Mouse (Mus musculus) ovary, postnatal 10 days (tissue): ENCODE data around the gene Siae.

Experiments used
- DNase-seq: peaks from one replicate; pipeline ENCODE4 v3.0.0; 2022; ENCODE audit warnings: low spot score

Gene Siae

GRCm38 (mm10) chr9:37625641-37626040 lies 70.1 kb downstream of the Siae start:
- no peak for DNase-seq

- no peak for DNase-seq
Observed at GRCm38 (mm10) chr9:37626103-37626567, 70.6 kb downstream of the Siae start.

GRCm38 (mm10) chr9:37627263-37627662 lies 71.8 kb downstream of the Siae start:
- DNase-seq: no peak

GRCm38 (mm10) chr9:37628581-37628980 lies 73.1 kb downstream of the Siae start:
- no peak for DNase-seq

- no peak for DNase-seq
Observed at GRCm38 (mm10) chr9:37629941-37630340, 74.4 kb downstream of the Siae start.

GRCm38 (mm10) chr9:37632305-37632704 lies 76.8 kb downstream of the Siae start:
- DNase-seq: no peak

GRCm38 (mm10) chr9:37634269-37634668 lies 78.8 kb downstream of the Siae start:
- DNase-seq: no peak

- no peak for DNase-seq
Observed at GRCm38 (mm10) chr9:37636335-37636734, 80.8 kb downstream of the Siae start.

- no peak for DNase-seq
Observed at GRCm38 (mm10) chr9:37636800-37637542, 81.5 kb downstream of the Siae start.

GRCm38 (mm10) chr9:37638721-37639120 lies 83.2 kb downstream of the Siae start:
- DNase-seq: no peak

- DNase-seq: no peak
Observed at GRCm38 (mm10) chr9:37646246-37646645, 90.7 kb downstream of the Siae start.

- no peak for DNase-seq
Observed at GRCm38 (mm10) chr9:37650639-37651038, 95.1 kb downstream of the Siae start.

- no peak for DNase-seq
Observed at GRCm38 (mm10) chr9:37653836-37654235, 98.3 kb downstream of the Siae start.

GRCm38 (mm10) chr9:37655961-37656360 lies 100.5 kb downstream of the Siae start:
- DNase-seq: no peak

- no peak for DNase-seq
Observed at GRCm38 (mm10) chr9:37656439-37656881, 101.0 kb downstream of the Siae start.

- peak; percentile 77 for DNase-seq
Observed at GRCm38 (mm10) chr9:37656931-37657481, 101.5 kb downstream of the Siae start, which contains the start of gene Tbrg1. Tbrg1 (minus strand) TSS chr9:37657312.

GRCm38 (mm10) chr9:37659413-37659812 lies 103.9 kb downstream of the Siae start:
- no peak for DNase-seq

- DNase-seq: no peak
Observed at GRCm38 (mm10) chr9:37663210-37663609, 107.7 kb downstream of the Siae start.

GRCm38 (mm10) chr9:37664604-37665003 lies 109.1 kb downstream of the Siae start:
- no peak for DNase-seq

- DNase-seq: no peak
Observed at GRCm38 (mm10) chr9:37666045-37666444, 110.5 kb downstream of the Siae start.

- no peak for DNase-seq
Observed at GRCm38 (mm10) chr9:37669115-37669514, 113.6 kb downstream of the Siae start, which contains the start of gene Panx3. Panx3 (minus strand) TSS chr9:37669235.

- DNase-seq: no peak
Observed at GRCm38 (mm10) chr9:37669678-37670077, 114.2 kb downstream of the Siae start.

- no peak for DNase-seq
Observed at GRCm38 (mm10) chr9:37670261-37670660, 114.8 kb downstream of the Siae start.
